Mouse (Mus musculus): ENCODE measurements around the gene Gm5678. TPM values are rescaled to one million over a fixed set of nuclear protein-coding genes. Genes with fewer than 3 reads are reported as not detected.

Gm5678 gene
- polyA plus RNA-seq, 1 experiment from 2014 or later = not detected

DNA sequence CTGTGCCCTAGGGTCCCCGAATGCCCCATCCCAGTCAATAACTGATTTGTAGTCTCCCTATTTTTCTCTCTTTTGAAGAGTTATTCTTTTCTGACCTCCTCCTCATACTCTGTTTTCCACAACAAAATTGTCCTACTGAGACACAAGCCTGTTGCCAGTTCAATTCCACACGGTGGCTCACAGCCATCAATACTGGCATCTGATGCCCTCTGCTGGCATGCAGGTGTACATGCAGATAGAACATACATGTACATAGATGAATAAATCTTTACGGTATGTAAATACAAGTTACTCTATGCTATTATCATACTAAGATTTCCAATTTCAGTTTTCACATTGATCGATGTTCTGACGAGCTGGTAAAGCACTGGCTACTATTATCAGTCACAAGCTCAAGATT lies 43.2 kb downstream of the Gm5678 start:
- H3K4me3 ChIP-seq (ENCODE audit: low read depth, low read length) = no peak overlapping the region
- no peaks in the 10 kb centered on the region for H3K36me3 ChIP-seq (ENCODE audit: control insufficient read depth, insufficient read depth, low read length)
- H3K27me3 ChIP-seq (ENCODE audit: control insufficient read depth, insufficient read depth, low read length) = no peaks in the 10 kb centered on the region
- ATAC-seq (ENCODE audit: low FRiP score) (no peak), DNase-seq (ENCODE audit: low spot score) (no peak)
- no peak overlapping the region for H3K4me2 ChIP-seq (replicated peaks; ENCODE audit: low read depth, low read length)
- 94% methylated on average over 5 of the region's 5 CpGs for WGBS
- no peaks in the 10 kb centered on the region for H3K4me1 ChIP-seq (replicated peaks; ENCODE audit: control insufficient read depth, insufficient read depth, low read length)
- H3K27ac ChIP-seq (ENCODE audit: low read depth, low read length) = no peak overlapping the region
- H3K9me3 ChIP-seq (ENCODE audit: control insufficient read depth, low read length) = no peaks in the 10 kb centered on the region
- H3K9ac ChIP-seq (ENCODE audit: low read depth, low read length) = no peak overlapping the region

DNA sequence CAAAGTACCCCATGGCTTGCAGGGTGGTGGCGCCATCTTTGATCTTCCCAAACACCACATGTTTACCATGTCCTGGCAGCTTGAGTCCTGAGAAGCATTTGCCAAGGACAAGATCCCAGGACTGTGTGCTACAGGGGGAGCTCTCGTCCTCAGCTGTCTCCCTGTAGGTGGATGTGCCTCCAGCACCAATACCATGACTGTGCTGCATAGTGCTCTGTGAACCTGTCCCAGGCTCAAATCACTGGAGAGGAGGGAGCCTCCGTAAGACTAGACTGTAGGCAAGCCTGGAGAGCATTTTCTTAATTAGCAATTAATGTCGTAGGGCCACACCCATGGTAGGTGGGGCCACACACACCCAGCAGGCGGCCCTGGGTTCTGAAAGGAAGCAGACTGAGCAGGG lies 48.5 kb downstream of the Gm5678 start:
- Histone ChIP-seq H3K27me3 (ENCODE audit: control insufficient read depth, insufficient read depth, low read length) (peaks cover 2% of the 10 kb centered on the region), H3K9ac (ENCODE audit: low read depth, low read length) (no peak overlapping the region), H3K36me3 (ENCODE audit: control insufficient read depth, insufficient read depth, low read length) (no peaks in the 10 kb centered on the region), H3K9me3 (ENCODE audit: control insufficient read depth, low read length) (no peaks in the 10 kb centered on the region), H3K27ac (ENCODE audit: low read depth, low read length) (no peak overlapping the region), H3K4me2 (replicated peaks; ENCODE audit: low read depth, low read length) (no peak overlapping the region), H3K4me3 (ENCODE audit: low read depth, low read length) (no peak overlapping the region), H3K4me1 (replicated peaks; ENCODE audit: control insufficient read depth, insufficient read depth, low read length) (no peaks in the 10 kb centered on the region)
- WGBS = 87% methylated on average over 5 of the region's 5 CpGs
- ATAC-seq (ENCODE audit: low FRiP score) (no peak), DNase-seq (ENCODE audit: low spot score) (no peak)

DNA sequence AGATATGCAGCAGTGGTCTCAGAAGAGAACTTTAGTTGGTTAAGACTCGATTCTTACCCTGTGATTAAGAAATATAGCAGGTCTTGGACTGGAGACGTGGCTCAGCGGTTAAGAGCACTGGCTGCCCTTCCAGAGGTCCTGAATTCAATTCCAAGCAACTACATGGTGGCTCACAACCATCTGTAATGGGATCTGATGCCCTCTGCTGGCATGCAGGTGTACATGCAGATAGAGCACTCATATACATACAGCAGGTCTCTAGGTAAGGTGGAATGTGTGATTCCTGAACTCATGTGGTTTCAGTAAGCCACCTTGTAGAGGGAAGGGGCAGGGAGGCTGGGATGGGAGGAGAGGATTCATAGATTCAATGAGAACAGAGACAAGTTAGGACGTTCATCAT lies 50.3 kb downstream of the Gm5678 start:
- Histone ChIP-seq H3K27ac (ENCODE audit: low read depth, low read length) (no peak overlapping the region), H3K4me3 (ENCODE audit: low read depth, low read length) (no peak overlapping the region), H3K27me3 (ENCODE audit: control insufficient read depth, insufficient read depth, low read length) (peaks cover 20% of the 10 kb centered on the region), H3K36me3 (ENCODE audit: control insufficient read depth, insufficient read depth, low read length) (no peaks in the 10 kb centered on the region), H3K9ac (ENCODE audit: low read depth, low read length) (no peak overlapping the region), H3K4me2 (replicated peaks; ENCODE audit: low read depth, low read length) (no peak overlapping the region), H3K9me3 (ENCODE audit: control insufficient read depth, low read length) (no peaks in the 10 kb centered on the region), H3K4me1 (replicated peaks; ENCODE audit: control insufficient read depth, insufficient read depth, low read length) (no peaks in the 10 kb centered on the region)
- no peak for ATAC-seq (ENCODE audit: low FRiP score)
- DNase-seq (ENCODE audit: low spot score) = no peak
- 84% methylated on average over 4 of the region's 4 CpGs for WGBS

DNA sequence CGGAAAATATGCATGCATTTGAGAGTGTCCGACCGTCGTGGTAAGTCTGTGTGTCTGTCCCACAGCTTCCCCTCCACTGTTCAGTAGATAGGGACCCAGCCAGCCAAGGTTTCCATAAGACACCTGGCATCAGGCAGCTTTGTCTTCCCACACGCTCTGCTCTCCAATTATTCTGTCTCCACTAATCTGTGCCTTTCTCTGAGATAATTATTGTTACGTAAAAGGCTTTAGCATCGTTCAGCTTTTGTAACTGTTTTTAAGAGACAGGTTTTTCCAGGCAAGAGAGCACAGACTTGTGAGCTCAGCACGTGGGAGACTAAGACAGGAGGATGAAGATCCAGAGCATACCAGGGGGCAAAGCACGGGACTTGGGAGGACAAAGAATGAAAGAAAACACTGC lies 51.3 kb downstream of the Gm5678 start:
- Histone ChIP-seq H3K36me3 (ENCODE audit: control insufficient read depth, insufficient read depth, low read length) (no peaks in the 10 kb centered on the region), H3K4me3 (ENCODE audit: low read depth, low read length) (no peak overlapping the region), H3K9ac (ENCODE audit: low read depth, low read length) (no peak overlapping the region), H3K27ac (ENCODE audit: low read depth, low read length) (no peak overlapping the region), H3K4me2 (replicated peaks; ENCODE audit: low read depth, low read length) (no peak overlapping the region), H3K27me3 (ENCODE audit: control insufficient read depth, insufficient read depth, low read length) (peaks cover 29% of the 10 kb centered on the region), H3K9me3 (ENCODE audit: control insufficient read depth, low read length) (no peaks in the 10 kb centered on the region), H3K4me1 (replicated peaks; ENCODE audit: control insufficient read depth, insufficient read depth, low read length) (peaks cover 6% of the 10 kb centered on the region; the same call in 1 of the 2 replicates)
- 66% methylated on average over 9 of the region's 9 CpGs for WGBS
- ATAC-seq (ENCODE audit: low FRiP score) (no peak), DNase-seq (ENCODE audit: low spot score) (no peak)

Other genes starting within 250 kb of the Gm5678 start
- 9.8 and 10.3 TPM in 2 replicates for gene Setd4, start 24.0 kb upstream of the Gm5678 start, polyA plus RNA-seq (2014; fragmentation: Nextera tagmentation; extraction: Ambion mirVana)
- gene Cbr1, start 22.2 kb upstream of the Gm5678 start, polyA plus RNA-seq (2014; fragmentation: Nextera tagmentation; extraction: Ambion mirVana) = 107 and 110 TPM in 2 replicates
- gene Cbr3, start 55.1 kb downstream of the Gm5678 start, polyA plus RNA-seq (2014; fragmentation: Nextera tagmentation; extraction: Ambion mirVana) = 0.67 and 0.82 TPM in 2 replicates
- gene Dop1b, start 83.8 kb downstream of the Gm5678 start, polyA plus RNA-seq (2014; fragmentation: Nextera tagmentation; extraction: Ambion mirVana) = 15.7 and 19.6 TPM in 2 replicates
- 30.6 and 37.9 TPM in 2 replicates for gene Morc3, start 204.0 kb downstream of the Gm5678 start, polyA plus RNA-seq (2014; fragmentation: Nextera tagmentation; extraction: Ambion mirVana)

All from hindbrain, embryonic 11.5 days (tissue).